Mouse (Mus musculus): ENCODE data around the gene L3mbtl4.
"Not testable (repeated sequence)": the region's sequence is repeated elsewhere in the genome, so short reads cannot be mapped to it uniquely, and the experiment has no call there.

The L3mbtl4 gene

GRCm38 (mm10) chr17:68405993-68406392, 132.4 kb downstream of the L3mbtl4 start:
- no peak for DNase-seq

- DNase-seq: not testable (repeated sequence)
These were observed 133.5 kb downstream of the L3mbtl4 start for GRCm38 (mm10) chr17:68407121-68407520.

- peak in 1 of 2 experiments; percentile 11 for DNase-seq
These were observed 149.3 kb downstream of the L3mbtl4 start for GRCm38 (mm10) chr17:68422663-68423498.

- DNase-seq: peak in 1 of 2 experiments; percentile 10
These were observed 160.0 kb downstream of the L3mbtl4 start for GRCm38 (mm10) chr17:68433576-68433975.

GRCm38 (mm10) chr17:68450921-68451320, 177.3 kb downstream of the L3mbtl4 start:
- DNase-seq: no peak

GRCm38 (mm10) chr17:68461471-68461870, 187.9 kb downstream of the L3mbtl4 start:
- no peak for DNase-seq

- DNase-seq: peak in 1 of 2 experiments; percentile 8
These were observed 193.7 kb downstream of the L3mbtl4 start for GRCm38 (mm10) chr17:68467311-68467710.

GRCm38 (mm10) chr17:68490065-68490691, 216.6 kb downstream of the L3mbtl4 start:
- DNase-seq: no peak

- peak; percentile 37 to 51 for DNase-seq
These were observed 218.6 kb downstream of the L3mbtl4 start for GRCm38 (mm10) chr17:68492231-68492630.

- not testable (repeated sequence) for DNase-seq
These were observed 229.4 kb downstream of the L3mbtl4 start for GRCm38 (mm10) chr17:68502998-68503397.

- DNase-seq: peak; percentile 26 to 56
These were observed 286.1 kb downstream of the L3mbtl4 start for GRCm38 (mm10) chr17:68559698-68560097.

- DNase-seq: peak; percentile 11 to 14
These were observed 286.7 kb downstream of the L3mbtl4 start for GRCm38 (mm10) chr17:68560264-68560663.

GRCm38 (mm10) chr17:68571806-68572205, 298.2 kb downstream of the L3mbtl4 start:
- DNase-seq: no peak

GRCm38 (mm10) chr17:68585195-68585594, 311.6 kb downstream of the L3mbtl4 start:
- no peak for DNase-seq

- no peak for DNase-seq
These were observed 318.0 kb downstream of the L3mbtl4 start for GRCm38 (mm10) chr17:68591619-68592018.

- peak; percentile 35 to 51 for DNase-seq
These were observed 329.1 kb downstream of the L3mbtl4 start for GRCm38 (mm10) chr17:68602744-68603143.

- no peak for DNase-seq
These were observed 334.1 kb downstream of the L3mbtl4 start for GRCm38 (mm10) chr17:68607691-68608090.

GRCm38 (mm10) chr17:68611247-68611646, 337.6 kb downstream of the L3mbtl4 start:
- DNase-seq: no peak

GRCm38 (mm10) chr17:68625281-68625680, 351.7 kb downstream of the L3mbtl4 start:
- DNase-seq: no peak

GRCm38 (mm10) chr17:68629631-68630426, 356.2 kb downstream of the L3mbtl4 start:
- no peak for DNase-seq

GRCm38 (mm10) chr17:68631396-68631795, 357.8 kb downstream of the L3mbtl4 start:
- no peak for DNase-seq

GRCm38 (mm10) chr17:68640187-68640586, 366.6 kb downstream of the L3mbtl4 start:
- DNase-seq: no peak

GRCm38 (mm10) chr17:68642521-68643088, 369.0 kb downstream of the L3mbtl4 start:
- no peak for DNase-seq

Measured in cerebellum, postnatal 25 days (tissue).